Mouse (Mus musculus) stomach, embryonic 16.5 days (tissue): ENCODE data around the gene Muc1. TPM values are rescaled to one million over a fixed set of nuclear protein-coding genes. Genes with fewer than 3 reads are reported as not detected.

Experiments used
- ATAC-seq: fragments of 200-750 bp; cut with Nextera tagmentation; 2 replicates; pipeline ENCODE4 v1.8.0; 2017; ENCODE audit warnings: moderate number of reproducible peaks, moderate TSS enrichment; ENCODE audit not compliant: insufficient read depth, low FRiP score
- H3K27ac ChIP-seq: fragments of 300-500 bp; sonication (generic); 2 replicates; pipeline ENCODE4 v1.5.1; 2014; ENCODE audit warnings: low read length
- H3K27me3 ChIP-seq: fragments of 300-500 bp; sonication (generic); 2 replicates; pipeline ENCODE4 v1.6.1; 2014; ENCODE audit warnings: low read length, control low read depth, mixed read lengths; ENCODE audit not compliant: control insufficient read depth, insufficient read depth
- H3K36me3 ChIP-seq: fragments of 300-500 bp; sonication (generic); 2 replicates; pipeline ENCODE4 v1.6.1; 2014; ENCODE audit warnings: low read length; ENCODE audit not compliant: control insufficient read depth, insufficient read depth
- H3K4me1 ChIP-seq: fragments of 300-500 bp; sonication (generic); 2 replicates; pipeline ENCODE4 v1.6.1; 2014; ENCODE audit warnings: low read length, control low read depth, mixed read lengths; ENCODE audit not compliant: control insufficient read depth, insufficient read depth
- H3K4me2 ChIP-seq: fragments of 300-500 bp; sonication (generic); 2 replicates; pipeline ENCODE4 v1.6.1; 2014; ENCODE audit warnings: low read depth, low read length, mixed read lengths
- H3K4me3 ChIP-seq: fragments of 300-500 bp; sonication (generic); replicated peaks from 2 replicates; pipeline ENCODE4 v1.5.1; 2014; ENCODE audit warnings: mild to moderate bottlenecking, low read length
- H3K9ac ChIP-seq: fragments of 300-500 bp; sonication (generic); 2 replicates; pipeline ENCODE4 v1.6.1; 2014; ENCODE audit warnings: low read length
- H3K9me3 ChIP-seq: fragments of 300-500 bp; sonication (generic); replicated peaks from 2 replicates; pipeline ENCODE4 v1.6.1; 2016; ENCODE audit warnings: low read length, control low read depth; ENCODE audit not compliant: control insufficient read depth
- WGBS: fragments of 180-500 bp; shearing (Covaris S2); extraction: QIAGEN DNeasy Blood & Tissue Kit; methylation state at CpG from one replicate; pipeline ENCODE4 v1.1.7; 2014; 5-methylcytosine and 5-hydroxymethylcytosine counted together
- microRNA counts: library from miRNA; unstranded; fragments of <30 nt; microRNA quantifications from one replicate; lab custom pipeline; 2016
- microRNA-seq: library from miRNA; unstranded; fragments of <30 nt; microRNA quantifications from one replicate; pipeline ENCODE4, GENCODE M21; 2016
- polyA plus RNA-seq: library from polyadenylated mRNA; unstranded; fragments of >200 nt; fragmentation: Nextera tagmentation; extraction: Ambion mirVana; gene quantifications from 2 replicates; pipeline ENCODE4 v1.2.1, GENCODE M21; 2015

Muc1 gene
- polyA plus RNA-seq, 1 experiment from 2014 or later: 112 TPM

DNA sequence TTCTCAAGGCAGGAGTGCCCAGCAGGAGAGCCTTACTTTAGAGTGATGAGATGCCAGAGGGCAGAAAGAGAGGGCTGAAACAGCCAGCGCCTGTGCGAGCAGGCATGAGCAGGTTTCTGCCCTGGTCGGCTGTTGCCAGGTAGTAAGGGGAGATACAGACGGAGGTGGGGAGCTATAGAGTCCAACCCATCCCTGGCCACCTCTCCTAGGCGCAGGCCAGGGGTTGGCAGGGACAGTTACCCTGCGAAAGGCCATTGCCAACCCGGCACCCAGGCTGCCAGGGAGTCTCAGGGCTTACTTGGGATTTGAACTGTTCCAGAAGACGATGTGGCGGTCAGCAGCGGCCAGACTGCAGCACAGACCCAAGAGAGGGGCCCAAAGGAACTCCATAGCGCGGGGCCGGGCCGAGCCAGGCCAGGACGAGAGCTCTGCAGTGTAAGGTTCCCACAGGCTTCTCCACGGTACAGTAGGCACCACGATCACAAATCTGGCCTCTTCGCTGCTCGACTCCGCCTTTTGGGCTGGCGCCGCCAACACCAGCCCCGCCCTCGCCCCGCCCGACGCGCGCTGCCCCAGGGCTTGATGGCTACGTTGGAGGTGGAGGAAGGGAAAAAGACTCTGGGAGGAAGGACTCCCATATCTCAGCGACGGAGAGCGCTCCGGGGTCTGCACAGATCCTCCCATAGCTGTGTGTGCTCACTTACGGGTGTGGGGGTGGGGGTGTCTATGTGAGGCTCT, 50.5 kb downstream of the Muc1 start:
- peaks cover 33% of the 10 kb centered on the region for H3K4me1 ChIP-seq
- 2% methylated on average over 35 of the region's 35 CpGs for WGBS

DNA sequence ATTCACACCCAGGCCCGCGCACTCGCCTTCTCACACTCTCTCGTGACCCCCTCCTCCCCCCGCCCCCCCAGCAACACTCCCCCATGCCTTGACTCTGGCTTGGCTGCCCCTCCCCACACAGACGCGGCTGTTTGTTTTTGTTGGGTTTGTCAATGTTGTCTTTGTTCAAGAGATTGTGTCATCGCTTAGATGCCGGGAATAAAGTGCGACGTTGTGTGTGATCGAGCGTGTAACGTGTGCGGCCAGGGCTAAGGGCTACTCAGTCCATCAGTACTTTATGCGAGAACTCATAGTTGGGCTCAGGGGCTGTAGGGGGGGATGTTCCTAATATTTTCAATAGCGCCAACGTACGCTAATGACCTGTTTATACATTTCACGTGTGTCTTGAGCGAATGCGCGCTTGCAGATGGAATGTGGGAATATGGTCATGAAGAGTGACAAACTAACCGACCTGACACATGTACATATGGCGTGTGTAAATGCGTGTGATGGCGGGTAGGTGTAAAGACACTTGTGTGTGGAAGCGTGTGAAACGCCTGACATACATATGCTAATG, 51.3 kb downstream of the Muc1 start:
- peak overlapping the region; percentile 62 for H3K4me3 ChIP-seq
- peak overlapping the region; percentile 98 for H3K4me2 ChIP-seq
- WGBS: under 1% methylated on average over 29 of the region's 29 CpGs
- H3K9me3 ChIP-seq: no peaks in the 10 kb centered on the region
- peak overlapping the region; percentile 78 for H3K9ac ChIP-seq
- H3K36me3 ChIP-seq: no peaks in the 10 kb centered on the region
- peak; percentile 0; the same call in 1 of the 2 replicates for ATAC-seq
- peak overlapping the region; percentile 88 for H3K27ac ChIP-seq
- H3K4me1 ChIP-seq: peaks cover 33% of the 10 kb centered on the region
- no peaks in the 10 kb centered on the region for H3K27me3 ChIP-seq

More for the DNA sequence above, 50.5 kb downstream of the Muc1 start:
- Histone ChIP-seq H3K4me3 (peak overlapping the region; percentile 62), H3K9ac (peak overlapping the region; percentile 78), H3K4me2 (peak overlapping the region; percentile 98), H3K27ac (peak overlapping the region; percentile 88), H3K27me3 (no peaks in the 10 kb centered on the region), H3K9me3 (no peaks in the 10 kb centered on the region), H3K36me3 (no peaks in the 10 kb centered on the region; the same call in 1 of the 2 replicates)
- ATAC-seq: peak; percentile 83

DNA sequence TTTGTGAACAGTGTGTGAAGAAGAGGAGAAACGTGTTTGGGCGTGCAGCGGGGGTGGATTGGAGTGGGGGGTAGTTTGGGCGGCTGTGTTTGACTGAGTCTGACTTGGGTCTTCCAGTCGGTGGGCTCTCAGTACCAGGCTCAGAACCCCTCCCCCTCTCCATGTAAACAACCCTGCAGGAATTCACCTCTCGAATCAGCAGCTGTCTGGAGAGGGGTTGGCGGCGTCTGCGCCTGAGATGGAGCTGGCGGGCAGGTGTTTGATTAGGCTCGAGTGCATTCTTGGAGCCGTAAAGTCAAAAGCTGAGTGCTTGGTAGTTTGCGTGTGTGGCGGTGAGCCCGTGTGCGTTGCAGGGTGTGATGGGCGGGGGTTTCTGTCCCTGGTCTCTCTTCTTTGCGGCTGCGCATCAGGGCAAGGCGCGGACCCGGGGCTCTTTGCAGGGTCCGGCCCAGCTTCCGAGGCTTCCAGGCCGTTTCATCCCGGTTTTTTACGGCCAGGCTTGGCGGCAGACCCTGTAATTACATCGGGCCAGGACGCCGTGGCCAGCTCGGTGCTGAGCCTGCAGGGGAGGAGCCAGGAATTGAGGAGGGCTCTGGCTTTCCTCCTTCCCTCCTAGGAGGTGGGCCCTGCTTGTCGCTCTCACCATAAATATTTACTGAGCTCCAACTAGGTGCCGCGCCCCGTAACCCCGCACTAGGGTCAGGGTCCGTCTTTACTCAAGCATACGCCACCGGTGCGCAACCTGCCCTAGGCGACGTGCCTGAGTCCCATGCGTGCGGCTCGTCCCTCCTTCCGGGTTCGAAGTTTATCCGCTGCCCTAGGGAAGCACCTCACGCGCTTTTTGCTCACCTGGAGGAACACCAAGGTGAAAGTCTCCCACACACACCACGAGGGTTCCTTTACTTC, 52.0 kb downstream of the Muc1 start, which contains the start of gene Efna1:
Efna1 (minus strand) TSS at position 537 of the 906 bp plus-strand sequence.
- peaks cover 33% of the 10 kb centered on the region for H3K4me1 ChIP-seq
- peak within 1 kb of the TSS; percentile 62 for H3K4me3 ChIP-seq
- H3K4me2 ChIP-seq: peak within 1 kb of the TSS; percentile 98
- peak within 1 kb of the TSS; percentile 88 for H3K27ac ChIP-seq
- 1% methylated on average over 52 of the region's 52 CpGs for WGBS
- peak; percentile 68 for ATAC-seq
- H3K9me3 ChIP-seq: no peaks in the 10 kb centered on the region
- no peaks in the 10 kb centered on the region for H3K27me3 ChIP-seq
- H3K36me3 ChIP-seq: no peaks in the 10 kb centered on the region
- peak within 1 kb of the TSS; percentile 78 for H3K9ac ChIP-seq

DNA sequence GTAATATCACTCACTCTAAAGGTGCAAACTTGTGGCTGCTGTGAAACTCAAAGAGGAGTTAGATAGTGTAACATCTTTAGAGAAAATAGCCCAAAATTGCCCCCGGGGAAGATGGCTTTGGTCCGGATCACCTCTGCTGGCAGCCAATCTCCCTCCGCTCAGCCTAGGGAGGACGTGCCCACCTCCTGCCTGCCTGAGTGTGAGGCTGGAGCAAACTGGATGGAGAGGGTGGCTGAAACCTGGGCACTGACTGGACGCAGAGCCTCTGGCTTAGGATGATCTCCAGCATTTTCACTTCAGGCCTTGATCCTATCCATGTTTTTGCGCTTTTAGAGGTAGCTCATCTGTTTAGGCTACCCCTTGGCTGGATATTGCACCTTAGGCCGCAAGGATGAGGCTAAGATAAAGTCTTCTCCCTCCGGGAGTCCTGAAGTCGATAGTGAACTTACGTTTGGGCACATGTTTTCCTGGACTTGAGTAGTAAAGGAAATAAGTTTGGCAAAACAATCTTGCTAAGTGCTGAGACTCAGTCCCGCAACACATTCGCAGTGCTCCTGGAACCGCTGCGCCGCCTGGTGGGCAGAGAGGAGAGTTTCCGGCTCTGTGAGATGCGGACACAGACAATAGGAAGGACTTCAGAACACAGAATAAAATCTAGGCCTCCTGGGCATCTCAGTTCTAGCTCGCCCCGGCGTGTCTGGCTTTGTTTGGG, 52.9 kb downstream of the Muc1 start:
- H3K4me2 ChIP-seq: peak overlapping the region; percentile 98
- peak overlapping the region; percentile 88 for H3K27ac ChIP-seq
- H3K9ac ChIP-seq: peak overlapping the region; percentile 78
- H3K4me3 ChIP-seq: peak overlapping the region; percentile 62
- 13% methylated on average over 20 of the region's 20 CpGs for WGBS
- ATAC-seq: no peak
- no peaks in the 10 kb centered on the region for H3K36me3 ChIP-seq
- no peaks in the 10 kb centered on the region for H3K27me3 ChIP-seq
- H3K4me1 ChIP-seq: peaks cover 27% of the 10 kb centered on the region
- H3K9me3 ChIP-seq: no peaks in the 10 kb centered on the region

DNA sequence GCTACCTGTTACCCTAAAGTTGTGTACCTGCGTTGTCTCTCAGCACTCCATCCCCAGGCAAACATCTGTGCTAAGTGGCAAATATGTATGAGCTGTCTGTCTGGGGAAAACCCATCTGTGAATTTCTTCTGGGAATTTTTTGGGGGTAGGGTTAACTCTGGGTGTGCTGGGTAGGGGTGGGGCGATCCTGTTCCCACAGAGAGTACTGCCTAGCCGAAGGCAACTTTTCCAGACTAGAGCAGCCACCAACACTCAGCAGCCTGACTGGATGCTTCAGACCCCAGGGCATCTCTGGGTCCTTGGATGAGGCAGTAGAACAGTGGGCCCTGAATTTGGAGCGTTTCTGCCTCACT, 53.4 kb downstream of the Muc1 start:
- Histone ChIP-seq H3K27ac (no peak overlapping the region; the same call in 1 of the 2 replicates), H3K4me2 (no peak overlapping the region), H3K4me3 (no peak overlapping the region), H3K27me3 (no peaks in the 10 kb centered on the region), H3K9me3 (no peaks in the 10 kb centered on the region), H3K4me1 (peaks cover 23% of the 10 kb centered on the region), H3K36me3 (no peaks in the 10 kb centered on the region), H3K9ac (0 out of 2 replicates have a peak overlapping the region, but pooled peaks have one; percentile 36)
- no peak for ATAC-seq
- 17% methylated on average over 4 of the region's 4 CpGs for WGBS

MicroRNAs encoded within 50 kb of the gene (microRNA counts, 519-probe panel; counts per million panel counts)
- 821 counts per million, percentile 3 among the panel's probes with 10 or more counts for microRNA mmu-miR-92b (lab: Ali Mortazavi, UCI)

Small RNA genes within 50 kb of the gene (microRNA-seq; reads per million reads assigned to microRNA genes)
- gene Mir92b: 162 reads per million, percentile 59 among the genes with 10 or more reads in this experiment

Other genes starting within 250 kb of the Muc1 start
- 19.2 and 22.8 TPM in 2 replicates for gene Rusc1, start 135.7 kb upstream of the Muc1 start, polyA plus RNA-seq
- gene Gm43738, start 128.0 kb upstream of the Muc1 start, polyA plus RNA-seq: not detected in 2 replicates
- 340 and 368 TPM in 2 replicates for gene Fdps, start 127.1 kb upstream of the Muc1 start, polyA plus RNA-seq
- 14.3 and 22.0 TPM in 2 replicates for gene Pklr, start 92.9 kb upstream of the Muc1 start, polyA plus RNA-seq
- gene Hcn3, start 68.9 kb upstream of the Muc1 start, polyA plus RNA-seq: 1.7 and 1.8 TPM in 2 replicates
- gene Clk2, start 64.3 kb upstream of the Muc1 start, polyA plus RNA-seq: 18.9 and 19.1 TPM in 2 replicates
- 104 and 113 TPM in 2 replicates for gene Scamp3, start 51.6 kb upstream of the Muc1 start, polyA plus RNA-seq
- 22.0 and 23.9 TPM in 2 replicates for gene Fam189b, start 45.9 kb upstream of the Muc1 start, polyA plus RNA-seq
- 55.4 and 63.9 TPM in 2 replicates for gene Gba, start 26.1 kb upstream of the Muc1 start, polyA plus RNA-seq
- gene Thbs3, start 13.9 kb upstream of the Muc1 start, polyA plus RNA-seq: 38.8 and 45.2 TPM in 2 replicates
- gene Mtx1, start 2.0 kb upstream of the Muc1 start, polyA plus RNA-seq: 172 and 177 TPM in 2 replicates
- 318 and 325 TPM in 2 replicates for gene Krtcap2, start 16.9 kb downstream of the Muc1 start, polyA plus RNA-seq
- gene Trim46, start 17.3 kb downstream of the Muc1 start, polyA plus RNA-seq: 4.4 and 4.8 TPM in 2 replicates
- 119 and 131 TPM in 2 replicates for gene Dpm3, start 30.3 kb downstream of the Muc1 start, polyA plus RNA-seq
- gene Slc50a1, start 41.5 kb downstream of the Muc1 start, polyA plus RNA-seq: 81.7 and 83.1 TPM in 2 replicates
- gene Efna1, start 52.1 kb downstream of the Muc1 start, polyA plus RNA-seq: 41.5 and 44.7 TPM in 2 replicates
- gene Efna3, start 93.9 kb downstream of the Muc1 start, polyA plus RNA-seq: 13.0 and 16.0 TPM in 2 replicates
- gene Efna4, start 109.0 kb downstream of the Muc1 start, polyA plus RNA-seq: 15.0 and 15.5 TPM in 2 replicates
- 61.1 and 69.5 TPM in 2 replicates for gene Adam15, start 120.9 kb downstream of the Muc1 start, polyA plus RNA-seq
- 0.45 and 0.49 TPM in 2 replicates for gene Dcst2, start 132.9 kb downstream of the Muc1 start, polyA plus RNA-seq
- 0.70 and 0.89 TPM in 2 replicates for gene Dcst1, start 136.2 kb downstream of the Muc1 start, polyA plus RNA-seq
- 8.0 and 9.2 TPM in 2 replicates for gene Zbtb7b, start 165.7 kb downstream of the Muc1 start, polyA plus RNA-seq
- not detected in 2 replicates for gene Lenep, start 173.7 kb downstream of the Muc1 start, polyA plus RNA-seq
- 27.5 and 28.6 TPM in 2 replicates for gene Flad1, start 182.8 kb downstream of the Muc1 start, polyA plus RNA-seq
- gene Cks1b, start 189.3 kb downstream of the Muc1 start, polyA plus RNA-seq: 322 and 323 TPM in 2 replicates
- gene Shc1, start 189.4 kb downstream of the Muc1 start, polyA plus RNA-seq: 96.5 and 103 TPM in 2 replicates
- 21.1 and 23.4 TPM in 2 replicates for gene Pygo2, start 201.2 kb downstream of the Muc1 start, polyA plus RNA-seq
- gene Pbxip1, start 207.6 kb downstream of the Muc1 start, polyA plus RNA-seq: 41.8 and 51.2 TPM in 2 replicates
- gene Pmvk, start 225.5 kb downstream of the Muc1 start, polyA plus RNA-seq: 56.0 and 64.9 TPM in 2 replicates